Mouse (Mus musculus): ENCODE data around the gene Mib2. TPM values are rescaled to one million over a fixed set of nuclear protein-coding genes. Genes with fewer than 3 reads are reported as not detected.
"Not testable (repeated sequence)": the region's sequence is repeated elsewhere in the genome, so short reads cannot be mapped to it uniquely, and the experiment has no call there.

The Mib2 gene
- total and polyA plus RNA-seq, 3 experiments, result 19.0 to 66.5 (median 23.6) TPM

GRCm38 (mm10) chr4:155683670-155684277, 14.8 kb upstream of the Mib2 start:
- H3K27me3 ChIP-seq (replicated peaks); H3K9me3 ChIP-seq (replicated peaks; ENCODE audit: low read length); in situ Hi-C loops (cut with MboI; ENCODE audit: low pct_ligation_motif_present, low pct_unique_long_range_greater_than_20kb, low sequenced_read_pairs); H3K36me3 ChIP-seq (replicated peaks in 1 of 2; ENCODE audit: control insufficient read depth in 1 of 2, insufficient read depth in 1 of 2, low read length in 1 of 2); dilution Hi-C loops (cut with MboI; ENCODE audit: extremely low pct_ligation_motif_present, extremely low pct_unique_long_range_greater_than_20kb, low sequenced_read_pairs); H3K79me2 ChIP-seq (replicated peaks; ENCODE audit: control insufficient read depth, extremely low read depth, insufficient read depth, poor library complexity, severe bottlenecking): not testable (repeated sequence)
- peak overlapping the region; percentile 38 to 46 (median 43) for H3K4me3 ChIP-seq (replicated peaks in 1 of 3; ENCODE audit: low read depth in 2 of 3, low read length in 2 of 3, poor library complexity in 1 of 3)
- TF ChIP-seq SIN3A (IDR thresholded peaks at IDR 0.05; ENCODE audit: low read length) (peak; percentile 84), NELFE (IDR thresholded peaks at IDR 0.05; ENCODE audit: low read depth, low read length) (peak; percentile 38), MAX (IDR thresholded peaks at IDR 0.05; ENCODE audit: low read length) (peak; percentile 56), MXI1 (IDR thresholded peaks at IDR 0.05; ENCODE audit: low read depth, low read length) (peak; percentile 87), TBP (conservative IDR thresholded peaks at IDR 0.05; ENCODE audit: low read depth, low read length) (peak; percentile 89), TCF12 (IDR thresholded peaks at IDR 0.05; ENCODE audit: low read depth, low read length) (0 out of 2 replicates have a peak, but pooled peaks have one; percentile 21), POLR2A (IDR thresholded peaks at IDR 0.05; ENCODE audit: low read depth, low read length) (peak; percentile 36; the same call in 1 of the 2 replicates), ZNF384 (IDR thresholded peaks at IDR 0.05; ENCODE audit: low read depth, low read length) (peak; percentile 74), BHLHE40 (IDR thresholded peaks at IDR 0.05; ENCODE audit: low read depth, low read length) (peak; percentile 95), ZMIZ1 (IDR thresholded peaks at IDR 0.05; ENCODE audit: low read depth, low read length) (0 out of 2 replicates have a peak, but pooled peaks have one; percentile 28), ETS1 (conservative IDR thresholded peaks at IDR 0.05; ENCODE audit: low read depth, low read length) (peak; percentile 83), USF1 (IDR thresholded peaks at IDR 0.05; ENCODE audit: low read depth, low read length) (peak; percentile 49), MEF2A (IDR thresholded peaks at IDR 0.05; ENCODE audit: borderline replicate concordance, low read depth, low read length) (peak; percentile 20; the same call in 1 of the 2 replicates), MAZ (IDR thresholded peaks at IDR 0.05; ENCODE audit: low read depth, low read length) (peak; percentile 52; the same call in 1 of the 2 replicates), NRF1 (IDR thresholded peaks at IDR 0.05; ENCODE audit: low read depth, low read length) (0 out of 2 replicates have a peak, but pooled peaks have one; percentile 31)
- peaks cover 3 to 25% of the 10 kb centered on the region in 2 experiments; a peak in 2 of 4 replicates for H3K4me1 ChIP-seq (ENCODE audit: control insufficient read depth in 1 of 2, insufficient read depth in 2 of 2)
- H3K9ac ChIP-seq (ENCODE audit: insufficient read depth, low read depth), result peak overlapping the region; percentile 62
- peak; percentile 91 for DNase-seq (ENCODE audit: extremely low read depth)
- H3K27ac ChIP-seq (ENCODE audit: insufficient read depth, low read depth), result peak overlapping the region; percentile 83
- H3K4me2 ChIP-seq (ENCODE audit: insufficient read depth, low read depth, poor library complexity, severe bottlenecking), result peak overlapping the region; percentile 6; the same call in 1 of the 2 replicates

DNA sequence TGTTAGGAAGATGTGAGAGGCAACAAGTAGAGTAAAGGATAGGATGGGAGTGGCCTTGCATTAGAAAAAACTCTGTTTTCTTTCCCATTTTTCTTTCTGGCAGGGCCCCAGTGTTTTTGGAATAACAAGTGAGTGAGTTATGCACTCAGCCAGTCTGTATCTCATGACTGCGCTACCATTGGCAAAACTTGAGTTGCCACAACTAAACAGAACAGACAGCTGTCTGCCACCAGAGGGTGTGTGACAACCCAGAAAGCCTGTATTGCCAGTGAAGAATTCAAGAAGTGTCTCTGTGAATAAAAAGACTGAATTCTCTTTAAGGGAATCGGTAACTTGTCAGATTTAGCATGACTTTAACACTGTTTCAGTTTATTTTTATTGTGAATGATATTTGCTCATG, 7.0 kb upstream of the Mib2 start:
- in situ Hi-C loops (cut with MboI; ENCODE audit: low pct_ligation_motif_present, low pct_unique_long_range_greater_than_20kb, low sequenced_read_pairs), result no loop called here
- H3K27me3 ChIP-seq (replicated peaks), result no peaks in the 10 kb centered on the region
- dilution Hi-C loops (cut with MboI; ENCODE audit: extremely low pct_ligation_motif_present, extremely low pct_unique_long_range_greater_than_20kb, low sequenced_read_pairs), result no loop called here
- no peak overlapping the region for H3K9ac ChIP-seq (ENCODE audit: insufficient read depth, low read depth)
- H3K36me3 ChIP-seq (replicated peaks in 1 of 2; ENCODE audit: control insufficient read depth in 1 of 2, insufficient read depth in 1 of 2, low read length in 1 of 2), result peaks cover 10 to 16% of the 10 kb centered on the region in 2 experiments
- no peaks in the 10 kb centered on the region for H3K4me1 ChIP-seq (ENCODE audit: control insufficient read depth in 1 of 2, insufficient read depth in 2 of 2)
- H3K27ac ChIP-seq (ENCODE audit: insufficient read depth, low read depth), result no peak overlapping the region
- H3K4me3 ChIP-seq (replicated peaks in 1 of 3; ENCODE audit: low read depth in 2 of 3, low read length in 2 of 3, poor library complexity in 1 of 3), result no peak overlapping the region
- no peak overlapping the region for H3K4me2 ChIP-seq (ENCODE audit: insufficient read depth, low read depth, poor library complexity, severe bottlenecking)
- DNase-seq (ENCODE audit: extremely low read depth), result no peak
- H3K9me3 ChIP-seq (replicated peaks; ENCODE audit: low read length), result no peaks in the 10 kb centered on the region
- no peaks in the 10 kb centered on the region for H3K79me2 ChIP-seq (replicated peaks; ENCODE audit: control insufficient read depth, extremely low read depth, insufficient read depth, poor library complexity, severe bottlenecking)
- TF ChIP-seq BHLHE40 (IDR thresholded peaks at IDR 0.05; ENCODE audit: low read depth, low read length) (no peak), CHD1 (IDR thresholded peaks at IDR 0.05; ENCODE audit: low read depth, low read length) (no peak), SMC3 (IDR thresholded peaks at IDR 0.05; ENCODE audit: low read depth, low read length) (peak; percentile 50; the same call in 1 of the 2 replicates), KAT2A (IDR thresholded peaks at IDR 0.05; ENCODE audit: insufficient replicate concordance, low read length) (no peak), CTCF (conservative IDR thresholded peaks at IDR 0.05 in 1 of 2, IDR thresholded peaks at IDR 0.05 in 1 of 2; ENCODE audit: low read depth in 2 of 2, low read length in 2 of 2) (peak in 1 of 2 experiments; percentile 59; a peak in 2 of 4 replicates), USF2 (conservative IDR thresholded peaks at IDR 0.05; ENCODE audit: low read depth, low read length) (no peak), RAD21 (IDR thresholded peaks at IDR 0.05; ENCODE audit: low read depth, low read length) (peak; percentile 20), MAX (IDR thresholded peaks at IDR 0.05; ENCODE audit: low read length) (no peak), ZKSCAN1 (IDR thresholded peaks at IDR 0.05; ENCODE audit: borderline replicate concordance, low read depth, low read length) (no peak)

Measured in CH12.LX (cell line).